Mouse (Mus musculus) urinary bladder, adult 18-20 months (tissue): ENCODE measurements around the gene Cfap43.
A peak's percentile ranks its signal among the peaks of the same experiment; 100 is the strongest.

Experiments
- DNase-seq, 2 experiments: peaks; one replicate each; pipeline ENCODE4 v3.0.0; 2022; ENCODE audit warnings: low spot score in 2 of 2, mixed read lengths in 2 of 2

The Cfap43 gene

GRCm38 (mm10) chr19:47919126-47919965 is at the start of gene Cfap43, which contains the start of gene Itprip:
TSS of gene Cfap43 (minus strand) at chr19:47919287.
TSS of gene Itprip (minus strand) at chr19:47919299.
- DNase-seq = peak; percentile 79 to 83

DNA sequence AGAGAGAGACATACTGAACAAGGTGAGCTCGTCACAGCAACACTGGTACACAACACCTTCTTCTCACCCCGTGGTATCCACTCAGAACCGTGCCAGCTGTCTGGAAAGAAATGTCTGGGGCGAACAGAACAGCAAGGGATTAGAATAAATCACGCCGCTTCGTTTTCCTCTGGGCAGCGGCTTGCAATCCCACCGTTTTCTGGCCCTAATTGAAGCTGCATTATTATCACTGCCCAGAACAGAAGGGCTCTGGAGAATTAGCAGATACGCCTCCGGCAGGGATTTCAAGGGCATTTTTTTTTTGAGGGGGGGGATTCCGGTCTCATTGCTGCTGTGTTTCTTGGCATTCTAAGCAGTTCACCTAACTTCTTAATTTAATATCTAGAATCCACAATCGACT is 39.1 kb upstream of the Cfap43 start:
- DNase-seq = no peak

GRCm38 (mm10) chr19:47953169-47953568 is 34.1 kb upstream of the Cfap43 start:
- no peak for DNase-seq

GRCm38 (mm10) chr19:47950946-47951345 is 31.9 kb upstream of the Cfap43 start:
- DNase-seq = no peak

GRCm38 (mm10) chr19:47946821-47947465 is 27.9 kb upstream of the Cfap43 start:
- DNase-seq = no peak

- no peak for DNase-seq
Measured at GRCm38 (mm10) chr19:47939361-47939760, 20.3 kb upstream of the Cfap43 start.

DNA sequence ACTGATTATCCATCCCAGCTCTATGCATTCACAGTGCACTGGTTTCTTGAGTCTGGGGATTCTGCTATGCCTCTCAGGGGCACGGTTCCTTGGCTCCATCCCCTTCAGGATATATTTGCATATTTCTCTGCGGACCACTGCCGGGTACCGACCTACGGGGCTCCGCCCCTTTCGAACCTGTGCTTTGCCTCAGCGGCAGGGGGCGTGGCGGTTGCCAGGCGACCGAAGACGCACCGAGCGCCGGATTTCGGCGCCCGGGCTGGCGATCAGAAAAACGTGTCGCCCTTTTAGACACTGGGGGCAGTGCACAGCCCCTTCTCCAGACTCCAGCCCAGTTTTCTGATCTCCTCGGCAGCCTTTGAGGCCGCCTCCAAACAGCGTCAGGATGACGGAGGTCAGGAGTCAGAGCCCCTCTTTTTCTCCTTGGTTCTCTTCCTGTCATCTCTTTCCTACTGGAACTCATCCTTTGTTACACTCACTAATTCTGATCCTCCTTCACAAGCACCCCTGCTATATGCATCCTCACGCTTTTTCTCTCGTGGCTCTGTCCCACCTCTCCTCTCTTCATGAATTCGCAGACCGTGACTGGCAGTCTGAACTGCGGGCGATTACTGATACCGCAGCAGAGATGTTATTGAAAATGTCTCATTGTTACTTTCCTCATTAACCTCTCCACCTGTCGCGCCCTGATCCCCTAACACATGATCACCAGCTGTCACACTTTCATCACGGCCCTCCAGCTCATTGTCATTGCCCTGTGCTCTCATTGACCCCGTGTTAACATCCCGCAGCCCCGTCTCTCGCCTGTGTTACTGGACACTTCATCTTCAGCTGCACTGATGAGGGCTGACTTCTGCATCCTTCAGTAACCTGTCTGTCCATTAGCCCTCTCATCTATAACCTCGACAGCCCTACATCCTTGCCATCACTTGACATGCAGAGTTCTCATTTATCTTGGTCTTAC is 18.6 kb upstream of the Cfap43 start, which contains the start of gene Cfap58:
Gene Cfap58 (plus strand): TSS at position 233 of the 964 bp plus-strand sequence.
- peak; percentile 20 to 40 for DNase-seq

DNA sequence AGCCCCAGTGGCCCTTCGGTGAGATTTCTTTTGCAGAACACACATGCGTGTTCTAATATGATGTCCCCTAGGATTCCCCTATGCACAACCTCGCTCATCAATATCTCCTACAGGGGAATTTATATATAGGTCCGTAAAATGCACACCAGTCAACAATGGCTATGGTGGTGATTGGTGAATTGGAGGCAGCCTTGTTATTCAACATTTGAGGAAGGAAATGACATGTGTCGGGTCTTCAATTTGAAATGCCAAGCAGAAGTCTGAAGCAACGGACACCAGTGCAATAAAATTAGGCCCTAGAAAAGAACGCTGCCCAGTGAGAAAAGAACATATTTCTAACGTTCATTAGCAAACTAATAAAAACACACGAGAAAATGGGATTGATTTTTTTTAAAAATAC is 17.9 kb upstream of the Cfap43 start:
- DNase-seq = no peak

GRCm38 (mm10) chr19:47936490-47936889 is 17.4 kb upstream of the Cfap43 start:
- no peak for DNase-seq

GRCm38 (mm10) chr19:47935530-47935929 is 16.4 kb upstream of the Cfap43 start:
- DNase-seq = no peak

- DNase-seq = no peak
Measured at GRCm38 (mm10) chr19:47934636-47935238, 15.7 kb upstream of the Cfap43 start.

DNA sequence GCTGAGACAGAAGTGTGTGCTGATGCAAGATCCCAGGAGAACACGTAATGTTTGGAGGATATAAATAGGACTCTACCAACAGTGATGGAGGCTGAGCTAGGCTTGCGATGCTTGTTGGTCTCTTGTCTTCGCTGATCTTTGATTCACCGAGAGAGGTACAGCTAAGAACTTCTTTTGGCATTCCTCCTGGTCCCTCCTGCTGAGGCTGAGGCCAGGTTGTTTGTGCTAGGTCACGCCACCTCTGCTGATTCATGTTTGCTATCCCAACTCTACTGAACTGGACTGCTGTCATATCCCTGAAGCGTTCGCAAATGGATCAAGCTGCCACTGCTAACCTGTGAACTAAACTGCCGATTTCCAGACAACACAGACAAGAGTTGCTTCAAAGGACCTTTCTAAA is 15.1 kb upstream of the Cfap43 start:
- DNase-seq = no peak

- no peak for DNase-seq
Measured at GRCm38 (mm10) chr19:47931982-47932638, 13.0 kb upstream of the Cfap43 start.

- DNase-seq = peak in 1 of 2 experiments; percentile 45
Measured at GRCm38 (mm10) chr19:47929043-47929442, 10.0 kb upstream of the Cfap43 start.

DNA sequence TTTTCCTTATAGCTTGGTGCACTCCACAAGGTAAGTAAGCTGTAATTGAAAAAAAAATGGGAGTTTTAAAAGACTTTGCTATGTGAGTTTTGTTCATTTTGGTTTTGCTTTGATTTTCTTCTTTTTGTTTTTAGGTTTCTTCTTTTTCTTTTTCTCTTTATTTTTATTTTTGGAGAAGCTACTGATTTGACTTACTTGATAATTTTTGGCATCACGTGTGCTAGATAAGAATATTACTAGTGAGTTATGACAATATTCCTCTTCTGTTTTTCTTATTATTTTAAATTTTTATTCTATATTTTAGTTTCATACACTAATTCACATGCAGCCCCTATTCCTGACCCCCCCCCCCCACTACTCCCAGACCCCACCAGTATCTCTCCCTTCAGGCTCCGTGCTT is 7.9 kb upstream of the Cfap43 start:
- DNase-seq = no peak

DNA sequence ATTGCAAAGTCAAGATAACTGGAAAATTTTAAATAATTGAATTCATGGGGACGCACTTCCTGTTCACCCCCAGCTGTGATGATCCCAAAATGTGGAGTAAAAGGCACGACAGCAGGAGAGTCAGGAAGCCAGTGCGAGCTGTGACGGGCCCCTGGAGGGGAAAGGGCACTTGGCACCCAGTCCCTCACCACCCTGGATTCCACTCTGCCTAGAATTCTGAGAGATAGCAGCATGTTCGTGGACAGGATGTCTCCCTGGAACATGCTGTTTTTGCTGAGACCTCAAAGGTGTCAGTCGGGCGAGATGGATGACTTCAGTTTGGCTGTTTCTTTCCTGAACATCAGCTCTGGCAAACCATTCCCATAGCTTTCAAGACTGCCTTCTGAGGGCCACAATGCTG is 6.7 kb upstream of the Cfap43 start:
- no peak for DNase-seq

DNA sequence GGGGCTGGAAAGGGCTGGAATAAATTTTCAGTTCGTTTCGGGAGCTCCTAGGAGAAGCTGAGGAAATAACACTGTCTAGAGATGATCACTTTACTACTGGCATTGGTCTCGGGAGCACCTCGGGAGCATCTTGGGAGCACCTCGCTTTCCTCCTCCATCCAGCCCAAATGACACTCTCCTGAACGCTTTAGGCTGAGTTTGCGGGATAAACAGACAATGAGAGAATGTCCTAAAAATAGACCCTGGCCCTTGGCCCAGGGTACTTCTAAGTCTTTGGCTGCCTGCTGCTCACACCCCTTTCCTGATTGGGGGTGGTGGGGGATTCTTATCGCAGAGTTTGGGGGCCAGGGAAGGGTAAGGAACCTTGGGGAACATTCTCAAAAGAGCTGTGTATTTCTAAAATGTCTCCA is 884 bp upstream of the Cfap43 start:
- DNase-seq = no peak

GRCm38 (mm10) chr19:47918455-47919101 is 509 bp downstream of the Cfap43 start:
- peak in 1 of 2 experiments; percentile 19 for DNase-seq

GRCm38 (mm10) chr19:47918016-47918415 is 1.1 kb downstream of the Cfap43 start:
- no peak for DNase-seq

DNA sequence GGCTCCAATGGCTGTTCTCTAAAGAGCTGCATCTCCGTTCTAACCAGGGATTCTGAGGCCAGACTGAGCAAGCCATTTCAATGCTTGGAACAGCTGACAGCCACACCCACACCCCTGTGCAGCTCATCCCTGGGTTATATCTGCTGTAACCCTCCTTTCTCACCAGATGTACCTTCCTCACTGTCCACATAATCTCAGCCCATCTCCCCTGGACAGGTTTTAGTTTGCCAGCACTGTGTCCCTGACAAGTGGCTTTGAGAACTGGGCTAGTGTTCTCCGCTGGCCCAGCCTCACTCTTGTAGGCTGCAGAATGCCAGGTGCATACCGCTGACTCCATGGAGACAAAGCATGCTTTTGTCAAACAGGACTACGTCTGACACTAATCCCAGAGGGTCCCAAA is 1.7 kb downstream of the Cfap43 start:
- no peak for DNase-seq
